Mouse (Mus musculus) spleen, adult 2 months (tissue): ENCODE data around the gene Zfp691. TPM values are rescaled to one million over a fixed set of nuclear protein-coding genes. Genes with fewer than 3 reads are reported as not detected.
A peak's percentile ranks its signal among the peaks of the same experiment; 100 is the strongest.

Source experiments
- DNase-seq, 2 experiments: peaks; one replicate each; pipeline versions ENCODE4 v3.0.0 to v3.0.0-alpha.2; 2012 to 2021; ENCODE audit warnings: low spot score in 2 of 2, low read depth in 1 of 2
- H3K27ac ChIP-seq: fragments of 200-500 bp; 2 replicates; pipeline ENCODE4 v1.5.1; 2012; ENCODE audit warnings: low read length, inconsistent platforms; ENCODE audit not compliant: insufficient read depth
- H3K27me3 ChIP-seq: fragments of 200-500 bp; 2 replicates; pipeline ENCODE4 v1.6.1; 2012; ENCODE audit warnings: mild to moderate bottlenecking, moderate library complexity, low read length, inconsistent platforms; ENCODE audit not compliant: control insufficient read depth, insufficient read depth
- H3K36me3 ChIP-seq: fragments of 200-500 bp; 2 replicates; pipeline ENCODE4 v1.6.1; 2012; ENCODE audit warnings: mild to moderate bottlenecking, low read length, inconsistent platforms; ENCODE audit not compliant: control insufficient read depth, insufficient read depth
- H3K4me1 ChIP-seq: fragments of 200-500 bp; 2 replicates; pipeline ENCODE4 v1.6.1; 2011; ENCODE audit warnings: inconsistent platforms; ENCODE audit not compliant: control insufficient read depth, insufficient read depth, insufficient read length
- H3K4me3 ChIP-seq: fragments of 200-500 bp; 2 replicates; pipeline ENCODE4 v1.5.1; 2011; ENCODE audit warnings: mild to moderate bottlenecking, inconsistent platforms; ENCODE audit not compliant: insufficient read depth, insufficient read length; ENCODE audit errors: extremely low read depth
- CTCF ChIP-seq: fragments of 200-500 bp; IDR thresholded peaks from 2 replicates; pipeline ENCODE4 v1.5.1; 2011; ENCODE audit warnings: mild to moderate bottlenecking, inconsistent platforms; ENCODE audit not compliant: insufficient read depth, insufficient read length, insufficient replicate concordance; ENCODE audit errors: extremely low read depth
- POLR2A ChIP-seq: fragments of 200-500 bp; IDR thresholded peaks from 2 replicates; pipeline ENCODE4 v1.6.1; 2011; ENCODE audit warnings: low read depth, low read length, inconsistent platforms
- WGBS: fragments of 180-500 bp; shearing (Covaris S2); methylation state at CpG from one replicate; pipeline ENCODE4 v1.1.7; 2018; 5-methylcytosine and 5-hydroxymethylcytosine counted together
- polyA plus RNA-seq: library from polyadenylated mRNA; depleted of rRNA; stranded (reverse); fragments of >200 nt; gene quantifications from 2 replicates; pipeline ENCODE4 v1.2.3, GENCODE M21; 2012

Gene Zfp691
- polyA plus RNA-seq, 1 experiment = 10.2 TPM

DNA sequence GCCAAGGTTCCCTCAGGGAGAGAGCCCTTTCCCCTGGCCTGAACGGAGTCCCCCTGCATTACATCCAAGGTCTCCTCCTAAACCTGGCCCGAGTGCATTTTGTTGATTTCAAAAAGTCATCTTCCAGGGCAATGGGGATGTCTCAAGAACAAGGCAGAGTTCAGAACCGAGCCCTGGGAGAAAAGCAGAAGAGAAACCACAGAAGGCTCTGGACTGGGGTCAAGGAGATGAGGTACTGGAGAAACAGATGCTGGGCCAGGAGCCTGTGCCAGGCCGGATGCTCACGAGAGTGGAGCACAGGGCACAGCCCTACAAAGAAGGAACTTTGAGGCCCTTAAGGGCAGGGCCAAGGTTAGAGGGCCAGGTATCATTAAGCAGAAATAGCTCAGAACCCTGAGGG lies 3.7 kb upstream of the Zfp691 start:
- Histone ChIP-seq H3K27ac (no peak overlapping the region), H3K27me3 (no peaks in the 10 kb centered on the region), H3K4me3 (no peak overlapping the region), H3K4me1 (peaks cover 21% of the 10 kb centered on the region), H3K36me3 (no peaks in the 10 kb centered on the region)
- DNase-seq = no peak
- TF ChIP-seq CTCF (no peak), POLR2A (no peak)
- 68% methylated on average over 5 of the region's 5 CpGs for WGBS

DNA sequence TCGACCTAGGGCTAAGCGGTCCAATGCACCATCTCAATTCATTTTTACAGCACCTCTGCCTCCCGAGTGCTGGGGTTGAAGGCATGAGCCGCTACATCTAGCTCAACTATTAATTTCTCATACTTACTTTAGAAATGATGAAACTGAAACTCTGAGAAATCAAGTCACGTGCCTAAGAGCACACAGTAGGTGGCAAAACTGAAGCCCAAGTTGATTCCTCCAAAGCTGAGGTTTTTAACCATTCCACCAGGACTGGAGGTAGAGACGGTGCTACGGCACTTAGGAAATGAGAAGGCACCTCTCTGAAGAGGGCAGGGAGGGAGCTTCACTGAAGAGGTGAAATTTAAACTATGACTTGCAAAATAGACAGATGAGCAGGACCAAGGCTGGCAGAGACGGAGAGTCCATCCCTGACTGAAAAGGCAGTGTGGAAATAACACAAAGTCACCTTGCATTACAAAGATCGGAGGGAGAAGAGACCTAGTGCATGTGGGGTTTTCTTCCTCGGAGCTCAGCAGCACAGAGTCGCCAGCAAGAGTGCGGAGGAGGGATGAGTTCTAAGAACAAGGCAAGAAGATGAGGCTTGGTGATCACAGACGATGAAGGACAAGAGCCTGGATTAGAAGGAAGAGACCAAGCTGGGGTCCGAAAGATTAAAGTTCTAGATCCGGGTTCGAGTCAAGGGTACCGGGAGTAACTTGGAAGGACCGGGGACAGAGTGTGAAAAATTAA lies 910 bp downstream of the Zfp691 start:
- TF ChIP-seq POLR2A (no peak), CTCF (no peak)
- peaks cover 5% of the 10 kb centered on the region for H3K36me3 ChIP-seq
- no peak overlapping the region for H3K27ac ChIP-seq
- DNase-seq = no peak
- peak overlapping the region; percentile 79 for H3K4me3 ChIP-seq
- peaks cover 7% of the 10 kb centered on the region; the same call in 1 of the 2 replicates for H3K4me1 ChIP-seq
- WGBS = 22% methylated on average over 18 of the region's 18 CpGs
- no peaks in the 10 kb centered on the region for H3K27me3 ChIP-seq

DNA sequence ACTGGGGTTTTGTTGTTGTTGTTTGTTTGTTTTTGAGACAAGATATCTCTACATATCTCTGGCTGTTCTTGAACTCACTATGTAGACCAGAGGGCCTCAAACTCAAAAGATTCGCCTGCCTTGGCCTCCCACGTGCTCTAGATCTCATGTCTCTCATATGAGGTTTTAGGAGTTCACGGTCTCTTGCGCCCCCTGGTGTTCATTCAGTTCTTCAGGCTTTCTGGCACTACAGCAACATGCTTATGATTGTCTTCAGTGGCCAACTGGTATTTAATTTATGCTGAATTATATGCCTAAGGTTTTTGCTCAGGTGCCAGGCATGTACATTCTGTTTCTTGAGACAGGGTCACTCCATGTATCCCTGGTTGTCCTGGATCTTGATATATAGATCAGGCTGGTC lies 6.3 kb downstream of the Zfp691 start:
- WGBS = 2% methylated on average over 4 of the region's 4 CpGs
- no peaks in the 10 kb centered on the region for H3K27me3 ChIP-seq
- H3K27ac ChIP-seq = no peak overlapping the region
- peak; percentile 72 to 81 for DNase-seq
- no peak for TF ChIP-seq POLR2A
- TF ChIP-seq CTCF = peak; percentile 80; the same call in 1 of the 2 replicates
- H3K4me3 ChIP-seq = no peak overlapping the region
- H3K36me3 ChIP-seq = peaks cover 5% of the 10 kb centered on the region
- H3K4me1 ChIP-seq = no peaks in the 10 kb centered on the region

GRCm38 (mm10) chr4:119167068-119167467 lies 6.9 kb downstream of the Zfp691 start:
- no peaks in the 10 kb centered on the region for H3K4me1 ChIP-seq
- WGBS = 85% methylated on average over 4 of the region's 4 CpGs
- no peak overlapping the region for H3K4me3 ChIP-seq
- peaks cover 5% of the 10 kb centered on the region for H3K36me3 ChIP-seq
- no peak for TF ChIP-seq CTCF
- TF ChIP-seq POLR2A = no peak
- H3K27ac ChIP-seq = no peak overlapping the region
- no peak for DNase-seq
- H3K27me3 ChIP-seq = no peaks in the 10 kb centered on the region

- Histone ChIP-seq H3K4me3 (no peak overlapping the region), H3K27ac (no peak overlapping the region), H3K27me3 (no peaks in the 10 kb centered on the region), H3K4me1 (no peaks in the 10 kb centered on the region), H3K36me3 (peaks cover 5% of the 10 kb centered on the region)
- no peak for TF ChIP-seq CTCF
- no peak for TF ChIP-seq POLR2A
- no peak for DNase-seq
- WGBS = 71% methylated on average over 7 of the region's 7 CpGs
Observed at GRCm38 (mm10) chr4:119165916-119166315, 8.1 kb downstream of the Zfp691 start.

- TF ChIP-seq CTCF (no peak), POLR2A (no peak)
- H3K36me3 ChIP-seq = no peaks in the 10 kb centered on the region
- 85% methylated on average over 4 of the region's 4 CpGs for WGBS
- H3K4me1 ChIP-seq = no peaks in the 10 kb centered on the region
- no peak for DNase-seq
- H3K27me3 ChIP-seq = no peaks in the 10 kb centered on the region
- H3K4me3 ChIP-seq = no peak overlapping the region
- H3K27ac ChIP-seq = no peak overlapping the region
Observed at GRCm38 (mm10) chr4:119162990-119163389, 11.0 kb downstream of the Zfp691 start.

DNA sequence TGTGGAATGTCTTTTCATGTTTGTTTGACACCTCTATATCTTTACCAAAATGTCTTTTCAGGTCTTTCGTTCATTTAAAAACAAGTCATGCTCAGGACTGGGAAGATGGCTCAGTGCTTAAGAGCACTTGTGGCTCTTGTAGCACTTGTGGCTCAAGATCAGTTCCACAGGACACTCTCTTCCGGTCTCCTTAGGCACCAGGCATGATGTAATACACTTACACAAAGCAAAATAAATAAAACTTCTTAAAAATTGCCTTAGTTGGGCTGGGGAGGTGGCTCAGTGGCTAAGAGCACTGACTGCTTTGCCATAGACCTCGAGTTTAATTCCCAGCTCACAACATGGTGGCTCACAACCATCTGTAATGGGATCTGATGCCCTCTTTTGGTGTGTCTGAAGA lies 12.6 kb downstream of the Zfp691 start:
- no peak for TF ChIP-seq POLR2A
- no peak for TF ChIP-seq CTCF
- Histone ChIP-seq H3K36me3 (no peaks in the 10 kb centered on the region), H3K4me1 (no peaks in the 10 kb centered on the region), H3K4me3 (no peak overlapping the region), H3K27ac (no peak overlapping the region), H3K27me3 (no peaks in the 10 kb centered on the region)
- no peak for DNase-seq
- 78% methylated on average over 3 of the region's 3 CpGs for WGBS

- Histone ChIP-seq H3K27ac (no peak overlapping the region), H3K36me3 (no peaks in the 10 kb centered on the region), H3K27me3 (no peaks in the 10 kb centered on the region), H3K4me3 (no peak overlapping the region), H3K4me1 (no peaks in the 10 kb centered on the region)
- 83% methylated on average over 5 of the region's 5 CpGs for WGBS
- DNase-seq = no peak
- no peak for TF ChIP-seq CTCF
- no peak for TF ChIP-seq POLR2A
Observed at GRCm38 (mm10) chr4:119157891-119158290, 16.1 kb downstream of the Zfp691 start.
